In genomic region chr2:50347486-50348265, GRCm38 (mm10) we compare ENCODE assay signal across 13 mouse cellular contexts. TPM values are rescaled to one million over a fixed set of nuclear protein-coding genes. Genes with fewer than 3 reads are reported as not detected.
DNase-seq lines count a peak whose midpoint lies in the region; ATAC-seq lines count a peak whose summit lies in the region.
"Had no signal": no experiment of that assay in that cellular context is flagged by ENCODE, and none has a peak within 500 bp of the region (broad histone marks: within the 10 kb centered on the region; RNA-seq: fewer than 3 reads in every experiment).

No protein-coding gene starts in this region.

- no peak for DNase-seq in kidney, adult 8-10 months
- DNase-seq in embryo, embryonic 10 days (ENCODE audit: low spot score) = peak; percentile 85
- peak; percentile 77 for DNase-seq in embryonic facial prominence, embryonic 14.5 days (ENCODE audit: low spot score)
- no peak for DNase-seq in Muller cell, postnatal 12 days (ENCODE audit: inconsistent ontology term)
- no peak for DNase-seq in heart, postnatal 14 days
- DNase-seq in frontal cortex, postnatal 10 days (ENCODE audit: low spot score in 2 of 2) = no peak
- DNase-seq: adrenal gland, postnatal 36 days; cerebellum, adult 11 months; forebrain, postnatal 0 days; lung, adult 18-20 months had no signal

- intact Hi-C loops in heart, postnatal 14 days (cut with DNase I) = no loop called here

- H3K36me3 ChIP-seq in kidney, embryonic 15.5 days = no peaks in the 10 kb centered on the region
- no peaks in the 10 kb centered on the region for H3K36me3 ChIP-seq in embryonic facial prominence, embryonic 14.5 days (ENCODE audit: control insufficient read depth, insufficient read depth, low read length)
- H3K36me3 ChIP-seq in limb, embryonic 13.5 days = no peaks in the 10 kb centered on the region
- H3K36me3 ChIP-seq: midbrain, embryonic 15.5 days had no signal

- no peak overlapping the region for H3K9ac ChIP-seq in kidney, embryonic 15.5 days
- H3K9ac ChIP-seq in embryonic facial prominence, embryonic 14.5 days (ENCODE audit: low read depth, low read length) = no peak overlapping the region
- H3K9ac ChIP-seq in limb, embryonic 13.5 days = no peak overlapping the region
- H3K9ac ChIP-seq: forebrain, postnatal 0 days; midbrain, embryonic 15.5 days had no signal

- H3K27me3 ChIP-seq in kidney, embryonic 15.5 days = no peaks in the 10 kb centered on the region
- no peaks in the 10 kb centered on the region for H3K27me3 ChIP-seq in embryonic facial prominence, embryonic 14.5 days (replicated peaks; ENCODE audit: control insufficient read depth, insufficient read depth, low read length)
- no peaks in the 10 kb centered on the region for H3K27me3 ChIP-seq in limb, embryonic 13.5 days
- H3K27me3 ChIP-seq: midbrain, embryonic 15.5 days had no signal

- H3K4me2 ChIP-seq in kidney, embryonic 15.5 days = peak overlapping the region; percentile 3; the same call in 1 of the 2 replicates
- no peak overlapping the region for H3K4me2 ChIP-seq in embryonic facial prominence, embryonic 14.5 days (ENCODE audit: low read depth, low read length)
- peak overlapping the region; percentile 28 for H3K4me2 ChIP-seq in limb, embryonic 13.5 days (replicated peaks)
- H3K4me2 ChIP-seq: midbrain, embryonic 15.5 days had no signal

- peak; percentile 83 for ATAC-seq in kidney, embryonic 15.5 days (replicated peaks; ENCODE audit: low FRiP score)
- peak; percentile 41; the same call in 1 of the 2 replicates for ATAC-seq in embryonic facial prominence, embryonic 14.5 days (ENCODE audit: low read depth)
- peak; percentile 54; the same call in 1 of the 2 replicates for ATAC-seq in limb, embryonic 13.5 days (ENCODE audit: low FRiP score, low read depth)
- ATAC-seq: forebrain, postnatal 0 days; midbrain, embryonic 15.5 days had no signal

- no peaks in the 10 kb centered on the region for H3K9me3 ChIP-seq in kidney, embryonic 15.5 days (replicated peaks)
- no peaks in the 10 kb centered on the region for H3K9me3 ChIP-seq in embryonic facial prominence, embryonic 14.5 days (ENCODE audit: control insufficient read depth, low read length)
- H3K9me3 ChIP-seq in limb, embryonic 13.5 days = no peaks in the 10 kb centered on the region
- H3K9me3 ChIP-seq: midbrain, embryonic 15.5 days had no signal

- WGBS in kidney, embryonic 15.5 days = 32% methylated on average over 10 of the region's 10 CpGs
- WGBS in embryonic facial prominence, embryonic 14.5 days = 33% methylated on average over 10 of the region's 10 CpGs
- WGBS in limb, embryonic 13.5 days = 18% methylated on average over 10 of the region's 10 CpGs

- H3K4me3 ChIP-seq in kidney, embryonic 15.5 days (replicated peaks) = no peak overlapping the region
- no peak overlapping the region for H3K4me3 ChIP-seq in embryonic facial prominence, embryonic 14.5 days (ENCODE audit: low read depth, low read length)
- no peak overlapping the region for H3K4me3 ChIP-seq in limb, embryonic 13.5 days
- H3K4me3 ChIP-seq: midbrain, embryonic 15.5 days had no signal

- H3K4me1 ChIP-seq in kidney, embryonic 15.5 days = peaks cover 3% of the 10 kb centered on the region; the same call in 1 of the 2 replicates
- 0 out of 2 replicates have a peak, but pooled peaks cover 3% of the 10 kb centered on the region for H3K4me1 ChIP-seq in embryonic facial prominence, embryonic 14.5 days (ENCODE audit: control insufficient read depth, insufficient read depth, low read length)
- H3K4me1 ChIP-seq in limb, embryonic 13.5 days = peaks cover 18% of the 10 kb centered on the region
- H3K4me1 ChIP-seq: midbrain, embryonic 15.5 days had no signal

- no peak overlapping the region for H3K27ac ChIP-seq in kidney, embryonic 15.5 days
- no peak overlapping the region for H3K27ac ChIP-seq in embryonic facial prominence, embryonic 14.5 days (replicated peaks; ENCODE audit: low read depth, low read length)
- H3K27ac ChIP-seq in limb, embryonic 13.5 days = no peak overlapping the region
- H3K27ac ChIP-seq: midbrain, embryonic 15.5 days had no signal

RNA-seq across cellular contexts. Expression of gene Mmadhc, which starts 51.1 kb away (rescaled TPM):
- polyA plus RNA-seq in kidney, embryonic 15.5 days (2015; fragmentation: Nextera tagmentation; extraction: Ambion mirVana) = 154 and 159 TPM in 2 replicates
- 160 and 172 TPM in 2 replicates for polyA plus RNA-seq in embryonic facial prominence, embryonic 14.5 days (2014; fragmentation: Nextera tagmentation; extraction: Ambion mirVana)
- 173 and 186 TPM in 2 replicates for polyA plus RNA-seq in limb, embryonic 13.5 days (2015; fragmentation: Nextera tagmentation; extraction: Ambion mirVana)
- total RNA-seq in heart, postnatal 14 days (2021) = 100 to 1,000 TPM; 149 to 158 TPM

Comparison
In these comparisons a context has a peak if more than half of its experiments do, and no peak if none do; other contexts are left out.
1. DNase-seq: peak in embryo, embryonic 10 days (single experiment) and embryonic facial prominence, embryonic 14.5 days (single experiment); none in kidney, adult 8-10 months (0 of 2), Muller cell, postnatal 12 days (single experiment), heart, postnatal 14 days (0 of 2) and frontal cortex, postnatal 10 days (0 of 2).
2. Peak in every context shown above with its lines, with median percentiles within 50 percentile points of each other: ATAC-seq.